Mouse (Mus musculus) erythroblast, embryonic 14.5 days (primary cell): ENCODE data around the gene Galnt3. TPM values are rescaled to one million over a fixed set of nuclear protein-coding genes. Genes with fewer than 3 reads are reported as not detected.

Experiments used
- H3K27me3 ChIP-seq: 2 replicates; pipeline ENCODE4 v1.6.1; 2012; ENCODE audit warnings: inconsistent platforms; ENCODE audit not compliant: control insufficient read depth
- H3K36me3 ChIP-seq: 2 replicates; pipeline ENCODE4 v1.6.1; 2012; ENCODE audit warnings: mild to moderate bottlenecking, inconsistent platforms; ENCODE audit not compliant: control insufficient read depth
- H3K4me1 ChIP-seq: 2 replicates; pipeline ENCODE4 v1.6.1; 2012; ENCODE audit warnings: inconsistent platforms; ENCODE audit not compliant: control insufficient read depth
- H3K4me3 ChIP-seq: replicated peaks from 2 replicates; pipeline ENCODE3; 2012; ENCODE audit warnings: moderate library complexity, mild to moderate bottlenecking, inconsistent platforms
- H3K9me3 ChIP-seq: 2 replicates; pipeline ENCODE4 v1.6.1; 2012; ENCODE audit warnings: low read length, inconsistent platforms, mixed read lengths; ENCODE audit not compliant: control insufficient read depth
- GATA1 ChIP-seq: IDR thresholded peaks from 2 replicates; pipeline ENCODE4 v1.6.1; 2012; ENCODE audit warnings: low read length, inconsistent platforms, mixed read lengths
- TAL1 ChIP-seq: IDR thresholded peaks from 3 replicates; pipeline ENCODE4 v1.6.1; 2012; ENCODE audit warnings: low read length, inconsistent platforms, mixed read lengths
- polyA plus RNA-seq: library from polyadenylated mRNA; stranded (reverse); fragments of >175 nt; gene quantifications from 2 replicates; pipeline ENCODE4 v1.2.3, GENCODE M21; 2012

The Galnt3 gene
- polyA plus RNA-seq, 1 experiment, result not detected

- H3K4me3 ChIP-seq, result no peak overlapping the region
- H3K9me3 ChIP-seq, result no peaks in the 10 kb centered on the region
- H3K27me3 ChIP-seq, result no peaks in the 10 kb centered on the region
- no peaks in the 10 kb centered on the region for H3K36me3 ChIP-seq
- no peaks in the 10 kb centered on the region for H3K4me1 ChIP-seq
- no peak for TF ChIP-seq GATA1
- no peak for TF ChIP-seq TAL1
These were observed 30.1 kb downstream of the Galnt3 start for GRCm38 (mm10) chr2:66094622-66095181.

DNA sequence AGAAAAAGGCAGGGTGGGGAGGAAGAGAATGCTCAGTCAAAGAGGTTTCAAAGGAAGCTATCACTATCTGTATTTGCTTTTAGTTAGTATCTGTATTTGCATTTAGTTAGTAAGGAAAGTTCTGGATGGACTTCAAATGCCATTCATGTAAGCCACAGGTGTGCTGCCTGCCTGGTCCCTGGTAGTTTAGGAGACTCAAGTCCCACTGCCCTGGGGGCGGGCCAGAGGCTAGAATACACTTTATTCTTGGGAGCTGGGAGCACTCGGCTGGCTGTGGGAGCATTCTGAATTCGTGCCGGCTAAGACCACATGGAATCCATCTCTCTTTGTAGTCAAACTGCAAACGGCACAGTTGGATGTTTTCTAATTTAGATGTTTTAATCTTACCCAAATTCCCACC, 33.5 kb downstream of the Galnt3 start:
- TF ChIP-seq TAL1, result no peak
- TF ChIP-seq GATA1, result no peak
- Histone ChIP-seq H3K36me3 (no peaks in the 10 kb centered on the region), H3K4me1 (no peaks in the 10 kb centered on the region), H3K9me3 (no peaks in the 10 kb centered on the region), H3K27me3 (no peaks in the 10 kb centered on the region), H3K4me3 (no peak overlapping the region)

GRCm38 (mm10) chr2:66081876-66082275, 42.9 kb downstream of the Galnt3 start:
- H3K27me3 ChIP-seq, result no peaks in the 10 kb centered on the region
- H3K4me3 ChIP-seq, result no peak overlapping the region
- no peaks in the 10 kb centered on the region for H3K9me3 ChIP-seq
- TF ChIP-seq TAL1 (no peak), GATA1 (no peak)
- no peaks in the 10 kb centered on the region for H3K36me3 ChIP-seq
- no peaks in the 10 kb centered on the region for H3K4me1 ChIP-seq

GRCm38 (mm10) chr2:66080731-66081130, 44.1 kb downstream of the Galnt3 start:
- H3K9me3 ChIP-seq, result no peaks in the 10 kb centered on the region; the same call in 1 of the 2 replicates
- TF ChIP-seq GATA1 (no peak), TAL1 (no peak)
- no peaks in the 10 kb centered on the region for H3K27me3 ChIP-seq
- no peaks in the 10 kb centered on the region for H3K4me1 ChIP-seq
- no peak overlapping the region for H3K4me3 ChIP-seq
- no peaks in the 10 kb centered on the region for H3K36me3 ChIP-seq

DNA sequence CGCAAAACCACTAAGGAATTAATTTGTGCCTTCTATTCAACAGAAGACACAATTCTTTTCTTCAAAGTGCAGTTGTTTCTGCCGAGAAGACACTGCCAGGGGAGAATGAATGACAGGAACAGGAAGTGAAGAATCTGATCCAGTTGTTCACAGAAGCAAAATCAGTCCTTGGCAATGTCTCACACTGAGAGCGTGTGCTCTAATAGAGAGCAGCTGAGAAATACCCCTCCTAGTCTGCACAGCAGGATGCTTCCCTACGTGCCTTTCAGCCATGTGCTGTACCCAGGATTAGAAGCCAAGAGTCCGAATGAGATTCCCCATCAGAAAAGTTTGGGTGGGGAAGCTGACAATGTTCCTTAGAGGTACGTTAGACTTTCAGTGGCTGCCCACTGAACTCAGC, 55.3 kb downstream of the Galnt3 start:
- Histone ChIP-seq H3K4me3 (no peak overlapping the region), H3K27me3 (no peaks in the 10 kb centered on the region), H3K36me3 (no peaks in the 10 kb centered on the region), H3K4me1 (no peaks in the 10 kb centered on the region), H3K9me3 (no peaks in the 10 kb centered on the region)
- TF ChIP-seq TAL1 (no peak), GATA1 (no peak)

GRCm38 (mm10) chr2:66063291-66063690, 61.5 kb downstream of the Galnt3 start:
- Histone ChIP-seq H3K9me3 (no peaks in the 10 kb centered on the region), H3K27me3 (no peaks in the 10 kb centered on the region), H3K4me1 (no peaks in the 10 kb centered on the region), H3K36me3 (no peaks in the 10 kb centered on the region), H3K4me3 (no peak overlapping the region)
- no peak for TF ChIP-seq GATA1
- TF ChIP-seq TAL1, result no peak

DNA sequence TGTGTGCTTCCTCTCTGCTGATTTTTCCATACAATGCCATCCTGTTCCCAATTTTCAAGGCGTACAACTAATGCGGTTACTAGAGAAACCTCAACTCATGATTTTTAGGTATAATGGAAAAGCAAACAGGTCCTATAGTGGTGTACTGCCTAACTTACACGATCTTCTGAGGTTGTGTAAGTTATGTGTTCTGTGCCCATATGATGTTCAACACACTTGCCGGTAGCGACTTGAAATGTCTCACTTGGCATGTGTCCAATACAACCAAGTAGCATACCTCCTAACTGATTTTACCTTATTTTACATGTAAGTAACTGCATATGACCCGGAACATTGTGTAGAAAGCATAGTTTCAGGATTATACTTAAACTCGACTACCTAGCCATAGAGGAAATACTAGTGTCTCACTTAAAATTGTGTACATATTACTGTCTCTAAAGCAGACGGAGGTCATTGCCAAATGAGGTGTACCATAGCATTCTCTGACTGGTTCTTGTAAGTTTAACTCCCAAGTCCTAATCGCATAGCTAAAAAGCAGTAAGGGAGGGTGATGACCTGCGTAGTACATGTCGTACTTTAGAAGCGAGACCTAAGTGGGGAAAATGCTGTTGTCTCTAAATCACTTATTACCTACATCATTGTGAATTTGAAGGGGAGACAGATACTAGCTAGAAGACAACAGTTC, 80.2 kb downstream of the Galnt3 start:
- peaks cover 43% of the 10 kb centered on the region for H3K9me3 ChIP-seq
- H3K4me3 ChIP-seq, result no peak overlapping the region
- no peaks in the 10 kb centered on the region for H3K36me3 ChIP-seq
- no peak for TF ChIP-seq TAL1
- no peak for TF ChIP-seq GATA1
- H3K4me1 ChIP-seq, result no peaks in the 10 kb centered on the region
- H3K27me3 ChIP-seq, result no peaks in the 10 kb centered on the region; the same call in 1 of the 2 replicates

DNA sequence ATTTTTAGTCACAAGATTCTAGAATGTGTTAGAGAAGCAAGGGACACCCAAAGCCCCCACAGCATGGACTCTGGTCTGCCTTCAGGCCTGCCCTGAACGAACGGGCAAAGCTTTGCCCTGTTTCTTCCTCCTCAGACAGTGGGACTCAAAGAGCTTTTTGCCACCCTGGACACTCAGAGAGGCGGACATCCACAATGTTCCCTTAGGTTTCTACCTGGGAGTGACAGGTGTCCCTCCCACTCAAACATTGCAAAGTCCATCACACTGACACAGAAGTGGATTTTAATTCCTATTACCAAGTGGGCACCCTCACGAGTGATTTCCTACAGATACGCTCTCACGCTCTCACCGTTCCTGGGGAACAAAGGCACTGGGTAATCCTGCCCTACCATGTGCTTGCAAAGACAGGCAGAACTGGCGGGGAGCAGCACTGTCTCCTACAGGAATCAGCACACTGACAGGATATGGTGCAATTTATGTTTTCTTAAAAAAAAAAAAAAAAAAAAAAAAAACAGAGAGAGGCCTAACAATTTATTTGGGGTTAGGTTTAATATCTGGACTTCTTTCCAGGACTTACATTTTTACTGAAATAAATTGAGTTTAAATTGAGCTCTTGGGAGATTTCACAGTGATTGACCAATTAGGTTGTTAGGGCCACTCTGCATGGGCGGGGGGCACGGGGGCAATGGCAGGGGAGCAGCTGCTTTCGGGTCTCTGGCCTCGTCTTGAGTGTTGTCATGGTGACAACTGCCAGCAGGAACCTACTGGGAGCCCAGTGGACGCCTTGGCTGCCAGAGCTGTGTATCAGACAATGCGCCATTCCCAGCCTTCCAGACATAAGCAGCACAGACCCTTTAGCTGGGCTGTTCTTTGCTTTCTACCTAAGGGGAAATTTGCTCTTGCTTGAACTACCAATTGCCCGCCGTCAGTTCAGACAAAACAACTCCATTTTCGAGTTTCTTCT, 81.1 kb downstream of the Galnt3 start:
- H3K27me3 ChIP-seq, result no peaks in the 10 kb centered on the region; the same call in 1 of the 2 replicates
- H3K9me3 ChIP-seq, result peaks cover 40% of the 10 kb centered on the region
- no peak overlapping the region for H3K4me3 ChIP-seq
- H3K36me3 ChIP-seq, result no peaks in the 10 kb centered on the region
- H3K4me1 ChIP-seq, result no peaks in the 10 kb centered on the region
- TF ChIP-seq TAL1 (no peak), GATA1 (no peak)

- H3K36me3 ChIP-seq, result no peaks in the 10 kb centered on the region
- TF ChIP-seq TAL1, result no peak
- peaks cover 23% of the 10 kb centered on the region for H3K9me3 ChIP-seq
- no peaks in the 10 kb centered on the region for H3K4me1 ChIP-seq
- no peaks in the 10 kb centered on the region for H3K27me3 ChIP-seq
- H3K4me3 ChIP-seq, result no peak overlapping the region
These were observed 82.8 kb downstream of the Galnt3 start for GRCm38 (mm10) chr2:66041917-66042419.
